Mouse (Mus musculus) gastrocnemius, adult 18-20 months (tissue): ENCODE data around the gene Dlg2. TPM values are rescaled to one million over a fixed set of nuclear protein-coding genes. Genes with fewer than 3 reads are reported as not detected.
A peak's percentile ranks its signal among the peaks of the same experiment; 100 is the strongest.

Source experiments
- DNase-seq: peaks from one replicate; pipeline ENCODE4 v3.0.0; 2021; ENCODE audit warnings: low spot score
- total RNA-seq, 2 experiments: library from RNA; stranded (reverse); gene quantifications; 2 replicates each; pipeline ENCODE4 v1.2.3; 2021

The Dlg2 gene
- total RNA-seq, 2 experiments from 2014 or later = 0.50 to 1.5 TPM

DNA sequence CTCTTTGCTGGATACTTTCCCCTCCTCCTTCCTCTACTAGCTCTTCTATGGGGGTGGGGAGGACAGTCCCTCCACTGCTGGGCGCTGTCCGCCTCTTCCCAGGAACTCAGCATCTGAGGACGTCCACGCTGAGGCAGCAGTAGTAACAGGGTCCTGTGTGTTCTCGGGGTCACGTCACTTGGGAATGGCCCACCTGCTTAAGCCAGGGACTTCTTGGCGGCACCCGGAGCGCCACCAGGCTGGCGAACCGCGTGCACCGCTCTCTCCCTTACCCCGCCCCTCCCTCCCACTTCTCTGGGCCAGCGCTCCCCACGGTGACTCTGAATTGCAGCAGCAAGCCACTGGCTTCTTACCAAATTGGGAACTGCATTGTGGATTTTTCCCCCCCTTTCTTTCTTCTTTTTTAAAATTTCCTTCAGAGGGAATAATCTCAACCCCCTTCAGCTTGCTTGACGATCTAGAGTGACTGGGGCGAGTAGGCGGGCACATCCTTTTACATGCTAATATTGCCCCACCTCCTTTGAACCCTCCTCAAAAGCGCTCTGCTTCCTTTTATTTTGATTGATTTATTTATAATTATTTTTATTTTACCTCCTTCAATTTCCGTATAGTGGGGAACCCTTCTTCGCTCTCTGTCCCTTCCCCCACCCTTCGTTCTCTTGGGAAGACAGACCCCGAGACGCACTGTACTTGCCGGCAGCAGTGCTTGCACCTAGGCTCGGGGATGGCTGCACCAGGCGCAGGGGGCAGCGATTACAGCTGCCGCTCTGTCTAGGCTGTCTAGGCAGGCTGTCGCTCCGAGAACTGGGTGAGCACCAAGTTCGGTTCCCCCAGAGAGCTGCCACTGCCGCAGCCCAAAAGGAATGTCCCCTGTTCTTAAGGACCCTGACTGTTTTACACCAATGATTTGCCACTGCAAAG, 785.8 kb downstream of the Dlg2 start:
- no peak for DNase-seq

DNA sequence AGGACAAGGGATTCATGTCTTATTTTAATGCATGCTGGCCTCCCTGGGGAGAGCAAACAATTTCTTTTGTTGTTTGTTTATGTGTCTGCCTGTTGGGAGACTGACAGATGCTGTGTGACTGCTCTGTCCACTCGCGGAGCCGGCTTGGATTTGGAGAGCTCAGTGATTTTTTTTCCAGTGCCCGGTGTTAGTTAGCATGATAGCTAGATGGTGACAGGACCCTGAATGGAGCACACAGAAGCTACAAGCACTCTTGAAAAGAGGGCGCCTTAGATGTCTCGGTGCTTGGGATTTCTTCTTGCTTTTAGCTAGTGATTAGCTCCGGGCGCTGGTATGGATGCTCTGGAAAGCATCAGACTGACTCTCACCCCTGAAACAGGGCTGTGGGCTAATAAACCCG, 786.5 kb downstream of the Dlg2 start:
- DNase-seq = no peak

DNA sequence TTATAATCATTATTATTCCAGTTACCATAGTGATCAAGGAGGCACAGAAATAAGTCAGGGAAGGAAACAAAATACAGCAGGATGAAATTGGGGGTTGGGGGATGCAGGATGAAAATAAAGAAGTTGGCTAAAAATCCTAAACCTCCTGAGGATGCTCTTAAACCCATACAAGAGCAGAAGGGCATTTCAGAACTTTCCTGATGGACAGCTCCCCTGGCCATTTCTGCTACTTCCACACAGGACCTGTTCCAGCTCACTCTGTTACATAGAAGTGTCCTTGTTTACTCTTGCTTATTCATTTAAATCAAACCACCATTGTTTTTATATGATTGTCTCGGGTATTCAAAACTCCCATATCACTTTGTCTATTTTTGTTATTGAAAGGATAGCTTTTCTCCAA, 791.3 kb downstream of the Dlg2 start:
- DNase-seq = no peak

DNA sequence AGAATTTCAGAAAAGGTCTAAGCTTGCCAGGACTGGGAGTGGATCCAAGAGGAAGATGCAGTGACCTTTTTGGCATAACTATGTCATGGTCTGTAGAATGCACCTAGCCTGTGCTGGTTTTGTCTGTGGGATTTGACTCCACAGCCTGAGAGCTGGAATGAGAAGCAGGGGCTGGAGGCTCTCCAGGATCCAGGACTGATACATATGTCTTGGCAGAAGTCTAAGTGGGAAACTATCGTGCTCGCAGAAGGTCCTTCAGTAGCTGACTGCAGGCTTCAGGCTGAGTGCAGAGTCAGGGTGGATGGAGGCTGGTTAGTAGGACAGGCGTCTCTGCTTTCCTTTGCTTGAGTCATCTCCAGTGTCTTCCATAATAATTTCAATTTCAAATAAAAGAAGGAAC, 807.7 kb downstream of the Dlg2 start:
- no peak for DNase-seq

DNA sequence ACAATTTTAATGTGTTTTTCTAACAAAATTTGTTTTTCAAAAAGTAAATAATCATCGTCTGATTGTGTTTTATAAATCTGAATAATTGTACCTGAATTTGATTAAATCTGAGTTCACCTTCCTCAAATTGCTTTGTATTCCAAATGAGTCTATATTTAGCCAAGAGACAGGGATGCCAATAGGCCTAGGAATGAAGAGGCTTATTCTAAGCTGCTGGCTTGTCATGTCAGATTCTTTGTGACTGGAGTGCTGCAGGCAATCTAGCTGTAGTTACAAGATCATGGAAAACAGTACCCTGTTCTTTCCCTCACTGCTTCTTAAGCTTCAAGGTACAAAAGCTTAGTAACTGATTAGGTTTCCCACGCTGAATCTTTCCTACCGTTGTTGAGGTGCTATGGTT, 811.9 kb downstream of the Dlg2 start:
- no peak for DNase-seq

DNA sequence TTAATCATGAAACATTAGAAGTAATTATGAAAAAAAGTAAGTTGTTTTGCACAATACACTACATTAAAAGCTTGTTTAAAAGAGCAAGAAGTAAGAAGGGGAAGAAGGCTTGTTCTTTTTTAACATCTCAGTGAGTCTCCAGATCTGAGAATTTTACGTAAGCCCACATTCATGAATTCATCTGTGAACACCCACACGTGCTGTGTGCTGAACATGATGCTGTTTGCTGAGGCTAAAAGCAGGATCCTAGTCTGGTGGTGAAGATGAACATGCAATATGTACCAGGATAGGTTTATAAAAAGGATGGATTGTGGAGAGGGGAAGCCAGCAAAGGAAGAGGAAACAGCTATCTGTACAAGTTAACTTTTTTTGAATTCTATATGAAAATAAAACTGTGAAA, 819.7 kb downstream of the Dlg2 start:
- DNase-seq = no peak

DNA sequence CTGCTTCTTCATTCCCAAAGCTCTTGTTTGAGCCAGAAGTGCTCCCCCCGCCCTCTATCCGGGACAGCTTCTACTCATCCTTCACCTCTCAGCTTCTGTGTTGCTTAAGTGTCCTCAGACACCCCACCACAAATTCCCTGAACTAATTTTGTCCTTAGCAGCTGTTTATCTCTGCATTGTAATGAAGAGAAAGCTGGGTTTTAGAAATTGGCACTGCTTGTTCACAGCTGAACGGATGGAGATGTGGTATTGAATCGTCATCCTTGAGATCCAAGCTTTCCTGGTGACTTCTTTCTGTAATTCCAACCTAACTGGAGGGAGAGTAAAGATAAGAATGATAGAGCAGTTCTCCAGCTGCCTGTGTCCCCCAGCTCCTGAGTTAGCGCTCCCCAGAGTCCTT, 834.7 kb downstream of the Dlg2 start:
- no peak for DNase-seq

DNA sequence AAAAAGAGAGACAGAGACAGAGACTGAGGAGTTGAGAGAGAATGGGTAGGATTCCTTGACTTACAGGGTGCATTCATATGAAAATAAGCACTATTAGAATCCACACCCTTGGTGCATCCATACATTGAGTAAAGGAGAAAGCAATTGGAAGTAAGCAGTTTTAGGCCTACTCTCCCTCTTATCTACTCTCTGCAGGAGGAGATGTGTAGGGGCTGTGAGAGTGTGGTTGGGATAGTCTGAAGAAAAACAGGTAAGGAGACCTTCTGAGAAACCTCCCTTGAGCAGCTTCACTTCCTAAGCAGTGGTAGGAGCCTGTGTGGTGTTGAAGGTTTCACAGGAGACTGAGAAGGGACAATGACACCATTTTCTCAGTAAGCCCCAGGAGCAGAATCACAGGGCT, 868.6 kb downstream of the Dlg2 start:
- no peak for DNase-seq

DNA sequence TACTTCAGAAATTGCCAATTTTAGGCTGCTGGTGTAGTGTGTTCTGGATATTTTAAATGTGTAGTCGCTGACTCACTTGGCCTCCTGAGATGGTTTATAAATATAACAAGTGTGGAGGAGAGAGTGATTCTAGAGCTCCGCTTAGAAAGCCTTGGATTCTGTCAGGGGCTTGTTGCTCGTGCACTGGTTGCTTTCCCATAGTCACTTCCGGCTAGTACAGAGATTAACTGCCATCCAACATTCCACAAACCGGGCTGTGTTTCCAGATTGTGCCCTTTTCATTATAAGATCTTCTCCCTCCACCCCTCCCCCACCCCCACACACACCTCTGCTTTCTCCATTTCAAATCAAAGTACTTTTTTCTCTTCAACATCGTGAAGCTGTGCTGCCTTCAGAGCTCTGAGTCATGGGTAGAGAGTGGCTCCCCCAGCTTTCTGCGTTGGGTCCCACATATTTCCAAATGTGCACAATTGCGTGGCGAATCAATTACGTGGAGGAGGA, 893.4 kb downstream of the Dlg2 start:
- no peak for DNase-seq

DNA sequence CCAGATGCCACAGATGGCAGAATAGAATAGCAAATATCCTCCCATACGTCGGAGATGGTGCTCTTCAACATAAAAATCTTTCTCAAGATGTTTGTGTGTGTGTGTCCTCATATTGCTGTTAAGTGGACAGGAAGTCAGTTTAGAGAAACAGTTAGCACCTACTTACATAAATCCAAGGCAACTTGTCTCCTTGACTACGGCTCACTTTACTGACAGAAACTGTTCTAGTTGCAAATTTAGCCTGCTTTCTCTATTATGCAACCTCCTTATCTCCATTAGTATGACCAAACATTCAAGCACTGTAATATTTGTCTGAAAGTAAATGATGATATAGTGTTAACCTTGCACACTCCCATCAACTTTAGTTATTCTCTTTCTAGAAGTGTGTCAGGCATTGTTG, 905.8 kb downstream of the Dlg2 start:
- DNase-seq = no peak

DNA sequence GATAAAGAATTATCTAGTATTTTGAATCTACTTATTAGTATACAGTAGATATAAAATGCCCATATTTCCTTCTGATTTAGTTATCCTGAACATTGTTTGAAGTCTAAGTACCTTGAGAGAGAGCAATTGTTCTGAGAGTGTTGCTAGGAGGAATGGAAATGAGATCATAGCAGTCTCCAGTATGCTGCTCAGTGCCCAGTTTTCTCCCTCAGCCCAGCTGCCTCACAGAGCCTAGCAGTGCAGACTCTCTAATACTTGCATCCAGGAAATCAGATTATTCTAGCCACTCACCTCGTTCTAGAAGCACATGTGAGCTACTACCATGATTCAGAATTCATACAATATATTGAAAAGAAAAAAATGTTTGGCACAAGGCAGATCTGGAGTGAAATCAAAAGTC, 907.4 kb downstream of the Dlg2 start:
- DNase-seq = no peak

DNA sequence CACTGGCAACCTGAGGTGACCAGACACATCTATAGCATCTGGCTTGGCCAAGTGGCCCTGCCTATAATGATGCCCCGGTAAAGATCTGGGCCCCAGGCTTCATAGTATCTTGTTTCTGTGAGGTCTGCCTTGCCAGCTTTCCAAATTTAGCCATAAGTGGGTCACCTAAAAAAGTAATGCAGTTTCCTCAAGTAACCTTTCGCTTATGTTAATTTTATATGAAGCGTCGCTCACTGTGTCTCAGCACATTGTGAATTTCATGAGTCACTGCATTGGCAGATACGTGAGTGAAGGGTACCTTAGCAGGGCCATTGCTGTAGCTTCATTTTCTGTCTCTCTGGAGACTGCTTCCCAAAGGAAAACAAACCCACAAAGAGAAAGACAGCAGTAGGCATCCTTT, 912.8 kb downstream of the Dlg2 start:
- peak; percentile 36 for DNase-seq

DNA sequence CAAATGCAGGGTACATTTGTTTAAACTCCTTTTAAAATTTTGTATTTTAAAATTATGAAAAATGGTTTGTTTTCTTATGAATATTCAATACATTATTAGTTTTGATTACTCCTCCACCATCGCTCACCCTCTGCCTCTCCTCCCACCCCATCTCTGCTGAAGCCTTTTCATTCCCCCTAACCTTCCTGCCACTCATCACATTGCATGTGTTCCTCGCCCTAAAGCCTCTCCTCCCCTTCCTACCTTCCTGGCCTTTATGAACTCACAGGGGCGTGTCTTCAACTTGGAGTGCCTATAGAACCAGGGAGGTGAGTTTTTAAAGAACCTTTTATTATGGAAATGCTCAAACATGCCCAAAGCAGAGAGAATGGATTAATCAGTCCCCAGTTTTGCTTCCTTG, 921.4 kb downstream of the Dlg2 start:
- DNase-seq = no peak

DNA sequence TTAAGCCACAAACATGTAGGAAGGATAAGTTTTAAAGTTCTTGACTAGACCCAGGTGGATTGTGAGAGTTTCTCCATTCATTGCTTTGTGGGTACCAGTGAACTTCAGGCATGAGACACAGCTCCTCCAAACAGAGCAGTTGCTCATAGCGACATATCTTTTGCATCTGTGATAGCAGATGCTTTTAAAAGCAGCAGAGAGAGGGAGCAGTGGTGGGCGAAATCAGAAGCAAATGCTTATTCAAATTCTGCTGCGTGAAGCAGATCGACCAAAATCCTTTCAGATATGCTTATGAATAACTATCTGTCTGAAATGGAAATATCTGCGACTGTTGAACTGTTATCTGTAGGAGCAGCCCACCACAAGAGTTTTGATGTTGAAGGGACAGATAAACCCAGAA, 935.6 kb downstream of the Dlg2 start:
- DNase-seq = no peak

DNA sequence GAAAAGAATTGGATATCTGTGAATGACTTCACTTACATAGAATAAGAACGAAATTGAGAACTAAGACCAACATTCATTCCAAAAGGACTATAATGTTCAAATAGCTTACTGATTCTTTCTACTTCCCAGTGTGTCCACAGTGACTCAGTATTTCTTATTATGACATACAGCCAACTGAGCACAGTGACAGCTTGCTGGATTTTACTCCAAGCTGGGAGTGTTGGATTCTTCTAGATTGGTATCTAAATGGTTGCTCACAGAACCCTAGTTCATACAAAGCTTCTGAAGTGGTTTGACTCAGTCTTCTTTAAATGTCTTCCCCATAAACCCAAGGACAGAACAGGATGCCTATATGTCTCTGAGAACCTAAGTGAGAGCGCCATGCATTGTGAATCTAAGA, 937.7 kb downstream of the Dlg2 start:
- DNase-seq = no peak

DNA sequence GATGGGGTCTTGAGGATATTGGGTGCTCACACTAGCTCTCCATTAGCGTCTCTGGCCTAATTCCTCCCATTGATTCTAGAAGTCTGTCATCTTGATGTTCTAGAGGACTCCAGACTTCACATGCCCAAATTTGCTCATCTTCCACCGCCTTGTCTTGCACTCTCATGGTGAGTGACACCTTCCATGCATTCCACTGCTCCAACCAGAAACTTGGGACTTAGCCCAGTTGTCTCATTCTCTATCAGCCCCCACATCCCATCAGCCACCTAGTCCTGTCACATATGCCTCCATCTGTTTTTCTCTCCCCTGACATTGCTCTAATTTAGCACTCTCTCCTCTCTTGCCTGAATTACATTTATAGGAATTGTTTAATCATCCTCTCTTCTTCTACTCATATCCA, 938.3 kb downstream of the Dlg2 start:
- DNase-seq = no peak

DNA sequence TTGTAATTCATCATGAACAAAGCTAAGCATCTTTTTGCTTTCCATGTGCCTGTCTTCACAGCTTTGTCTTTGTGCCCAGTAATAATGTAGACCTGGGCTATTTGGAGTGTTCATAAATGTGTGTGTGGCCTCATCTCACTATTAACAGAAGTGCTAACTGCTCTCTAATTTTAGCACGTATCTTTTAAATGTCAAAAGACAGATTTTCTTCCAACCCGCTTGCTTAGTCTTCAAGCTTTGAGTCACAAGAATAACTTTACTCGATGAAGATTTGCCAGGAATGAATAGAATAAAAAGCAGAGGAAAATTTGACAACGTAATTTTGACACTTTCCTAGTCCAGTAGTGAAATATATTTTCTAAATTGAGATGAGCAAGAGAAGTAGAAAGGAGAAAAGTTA, 943.7 kb downstream of the Dlg2 start:
- DNase-seq = no peak

DNA sequence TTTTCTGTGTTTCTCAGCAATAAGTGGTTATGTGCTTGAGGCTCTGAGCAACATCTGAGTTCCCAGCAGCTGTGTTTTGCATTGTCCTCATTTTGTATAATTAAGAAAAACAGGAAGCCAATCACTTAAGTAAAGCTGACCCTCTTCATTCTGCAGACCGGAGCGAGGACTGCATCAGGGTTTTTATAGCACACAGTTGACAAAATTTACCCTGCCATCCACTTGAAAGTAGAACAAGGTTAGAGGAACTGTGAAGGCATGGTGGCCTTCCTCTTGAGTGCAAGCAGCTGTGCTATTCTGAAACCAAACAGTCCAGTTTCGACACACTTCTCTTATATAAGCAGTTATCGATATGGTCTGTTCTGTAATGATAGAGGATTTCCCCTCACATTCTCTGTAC, 947.3 kb downstream of the Dlg2 start:
- DNase-seq = no peak

DNA sequence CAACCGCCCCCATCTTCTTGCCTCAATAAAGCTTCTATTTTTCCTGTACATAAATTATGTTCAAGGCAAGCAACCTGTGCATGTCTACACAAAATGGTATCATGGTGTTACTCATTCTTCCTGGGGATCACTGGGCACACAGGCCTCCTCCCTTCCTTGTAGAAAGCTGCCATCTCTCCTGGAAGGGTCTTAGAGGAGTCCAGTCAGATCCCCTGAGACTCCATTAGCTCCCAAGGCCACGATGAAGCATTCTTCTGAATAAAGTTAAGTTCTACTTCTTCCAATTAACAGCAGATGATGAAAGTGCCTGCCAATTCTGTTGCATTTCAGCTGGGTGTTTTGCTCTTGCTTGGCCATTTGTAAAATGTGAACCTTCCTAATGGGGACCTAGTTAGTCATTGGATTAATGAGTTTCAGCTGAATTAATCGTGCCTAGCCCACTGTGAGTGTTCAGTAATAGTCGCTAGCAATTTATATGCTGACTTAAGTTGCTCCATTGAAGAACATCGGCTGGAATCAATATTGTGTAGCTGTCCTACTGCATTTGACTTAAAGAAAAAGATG, 953.3 kb downstream of the Dlg2 start:
- no peak for DNase-seq

DNA sequence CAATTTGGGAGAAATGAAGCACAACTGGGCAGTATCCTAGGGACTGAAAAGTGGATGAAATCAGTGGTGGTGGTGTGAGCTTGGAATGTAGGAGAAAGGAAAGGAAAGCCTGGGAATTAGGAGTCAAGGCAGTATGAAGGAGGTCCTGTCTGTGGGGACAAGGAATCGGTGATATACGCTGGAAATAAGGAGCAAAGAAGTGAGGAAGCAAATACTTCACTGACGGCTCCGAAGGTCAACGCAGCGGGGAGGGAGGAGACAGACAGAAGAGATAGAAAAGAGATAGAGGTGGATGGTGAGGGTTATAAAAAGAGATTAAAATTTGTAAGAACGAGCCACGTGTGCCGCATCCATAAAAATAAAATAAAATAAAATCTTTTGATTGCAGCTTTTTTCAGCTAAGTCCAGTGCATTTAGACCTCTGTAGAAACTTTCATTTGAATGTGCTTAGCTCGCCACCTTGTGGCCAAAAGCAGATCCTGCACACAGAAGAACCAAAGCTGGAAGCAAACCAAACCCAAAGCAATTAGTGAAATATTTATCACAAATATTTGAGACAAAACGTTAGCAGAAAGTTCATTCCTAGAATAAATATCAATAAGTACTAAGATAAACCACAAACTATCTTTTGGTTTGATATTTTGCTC, 955.2 kb downstream of the Dlg2 start:
- peak; percentile 24 for DNase-seq

DNA sequence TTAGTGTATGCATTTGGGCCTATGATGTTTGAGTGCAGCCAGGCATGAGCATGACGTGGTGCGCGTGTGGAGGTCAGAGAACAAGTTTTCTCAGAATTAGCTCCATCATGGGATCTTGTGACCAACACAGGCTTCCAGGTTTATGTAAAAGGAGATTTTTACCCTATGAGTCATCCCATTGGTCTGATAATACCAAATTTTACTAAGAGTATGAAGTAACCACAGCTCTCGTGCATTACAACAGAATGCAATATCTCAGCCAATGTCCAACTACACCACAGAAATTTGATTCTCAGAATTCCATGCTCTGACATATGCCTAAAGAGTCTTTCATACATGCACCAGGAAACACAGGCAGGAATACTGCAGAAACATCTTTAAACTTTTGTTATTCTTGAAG, 956.1 kb downstream of the Dlg2 start:
- DNase-seq = no peak

DNA sequence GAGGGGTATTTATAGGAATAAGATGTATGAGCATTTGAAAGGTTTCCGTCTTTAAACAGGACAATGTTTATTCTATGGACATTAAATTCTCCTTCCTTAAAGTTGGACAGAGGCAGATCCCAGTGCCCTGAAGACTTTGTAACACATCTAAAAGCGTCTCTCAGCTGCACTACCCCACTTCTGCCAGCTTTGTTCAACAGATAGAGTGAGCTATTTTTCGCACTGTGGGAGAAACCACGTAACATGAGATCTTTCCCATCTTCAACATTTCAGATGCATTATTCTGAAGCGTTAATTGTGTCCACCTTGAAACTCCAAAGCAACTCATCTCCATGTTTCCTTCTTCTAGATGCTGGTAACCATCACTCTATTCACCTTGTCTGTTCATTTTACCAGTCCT, 958.3 kb downstream of the Dlg2 start:
- DNase-seq = no peak

DNA sequence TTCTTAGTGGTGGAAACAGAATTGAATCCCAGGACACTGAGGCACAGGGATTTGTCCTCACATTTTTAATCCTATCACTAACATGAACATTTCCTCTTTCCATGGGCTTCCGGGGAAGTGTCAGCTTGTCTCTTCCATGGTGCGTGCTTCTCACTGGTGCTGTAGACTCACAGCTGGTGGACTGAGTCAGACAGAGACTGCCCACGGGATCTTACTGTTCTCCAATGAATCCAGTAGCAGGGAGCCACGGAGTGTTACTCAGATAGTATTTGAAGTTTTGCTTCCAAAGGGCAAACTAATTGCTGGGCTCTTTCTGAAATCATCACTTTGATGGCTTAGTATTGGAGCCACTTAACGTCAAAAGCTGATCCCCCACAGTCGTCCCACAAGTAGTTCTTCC, 963.9 kb downstream of the Dlg2 start:
- DNase-seq = no peak
